Comparison of ENCODE assay signal across 8 mouse cellular contexts in the genomic region with DNA sequence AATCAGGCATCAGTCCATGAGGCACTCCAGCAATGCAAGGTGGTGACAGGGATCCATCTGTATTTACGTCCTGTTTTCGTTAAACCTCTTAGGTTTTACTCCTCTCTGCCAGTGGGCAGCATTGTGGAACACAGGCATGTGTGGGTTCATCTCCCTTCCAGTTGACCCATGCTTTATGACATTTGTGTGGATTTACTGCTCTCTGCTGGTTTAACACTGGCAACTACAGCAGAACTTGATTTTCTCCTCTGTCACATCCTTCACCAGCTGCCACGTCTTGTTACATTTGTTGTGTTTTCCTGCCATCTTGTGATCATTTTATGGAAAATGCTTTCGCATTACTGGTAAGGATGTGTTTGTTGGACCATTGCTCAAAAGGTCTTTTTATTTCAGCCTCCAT. TPM values are rescaled to one million over a fixed set of nuclear protein-coding genes. Genes with fewer than 3 reads are reported as not detected.
DNase-seq lines count a peak whose midpoint lies in the region; ATAC-seq lines count a peak whose summit lies in the region.

No protein-coding gene starts in this region.

- H3K4me1 ChIP-seq in hindbrain, embryonic 14.5 days (replicated peaks; ENCODE audit: control insufficient read depth, insufficient read depth, low read length) = no peaks in the 10 kb centered on the region
- no peaks in the 10 kb centered on the region for H3K4me1 ChIP-seq in hindbrain, embryonic 12.5 days
- no peaks in the 10 kb centered on the region for H3K4me1 ChIP-seq in hindbrain, embryonic 16.5 days (ENCODE audit: control insufficient read depth, insufficient read depth, low read depth, low read length)

- ATAC-seq in hindbrain, embryonic 14.5 days (ENCODE audit: low FRiP score) = peak; percentile 46; the same call in 1 of the 2 replicates
- ATAC-seq in hindbrain, embryonic 12.5 days (ENCODE audit: low FRiP score) = no peak
- peak; percentile 85 for ATAC-seq in hindbrain, embryonic 16.5 days

- peak; percentile 58 for DNase-seq in hindbrain, embryonic 14.5 days (ENCODE audit: low spot score)
- DNase-seq in right cerebral cortex, postnatal 14 days = peak; percentile 4
- no peak for DNase-seq in right cerebral cortex, postnatal 36 days (ENCODE audit: low spot score in 2 of 2)
- DNase-seq in adrenal gland, adult 8-10 months = no peak
- DNase-seq in ovary, postnatal 36 days (ENCODE audit: low spot score) = no peak
- DNase-seq in cerebellum, adult 8-10 months = no peak

- no peaks in the 10 kb centered on the region for H3K9me3 ChIP-seq in hindbrain, embryonic 14.5 days (ENCODE audit: control insufficient read depth, low read length)
- no peaks in the 10 kb centered on the region for H3K9me3 ChIP-seq in hindbrain, embryonic 12.5 days (replicated peaks)
- H3K9me3 ChIP-seq in hindbrain, embryonic 16.5 days (ENCODE audit: control insufficient read depth, low read length) = no peaks in the 10 kb centered on the region

- no peak overlapping the region for H3K4me2 ChIP-seq in hindbrain, embryonic 14.5 days (replicated peaks)
- H3K4me2 ChIP-seq in hindbrain, embryonic 12.5 days (replicated peaks) = no peak overlapping the region
- H3K4me2 ChIP-seq in hindbrain, embryonic 16.5 days (ENCODE audit: low read length) = no peak overlapping the region

- no peak overlapping the region for H3K9ac ChIP-seq in hindbrain, embryonic 14.5 days
- H3K9ac ChIP-seq in hindbrain, embryonic 12.5 days = no peak overlapping the region
- H3K9ac ChIP-seq in hindbrain, embryonic 16.5 days (ENCODE audit: low read depth, low read length) = no peak overlapping the region

- H3K4me3 ChIP-seq in hindbrain, embryonic 14.5 days (replicated peaks; ENCODE audit: low read length) = no peak overlapping the region
- H3K4me3 ChIP-seq in hindbrain, embryonic 12.5 days = no peak overlapping the region
- no peak overlapping the region for H3K4me3 ChIP-seq in hindbrain, embryonic 16.5 days (ENCODE audit: low read length)

- no peaks in the 10 kb centered on the region for H3K36me3 ChIP-seq in hindbrain, embryonic 14.5 days (replicated peaks; ENCODE audit: control insufficient read depth, insufficient read depth)
- no peaks in the 10 kb centered on the region for H3K36me3 ChIP-seq in hindbrain, embryonic 12.5 days
- no peaks in the 10 kb centered on the region for H3K36me3 ChIP-seq in hindbrain, embryonic 16.5 days (ENCODE audit: control insufficient read depth, insufficient read depth, low read length)

- 83% methylated on average over 4 of the region's 4 CpGs for WGBS in hindbrain, embryonic 14.5 days
- 80% methylated on average over 4 of the region's 4 CpGs for WGBS in hindbrain, embryonic 12.5 days
- WGBS in hindbrain, embryonic 16.5 days = 68% methylated on average over 4 of the region's 4 CpGs

- H3K27ac ChIP-seq in hindbrain, embryonic 14.5 days = no peak overlapping the region
- H3K27ac ChIP-seq in hindbrain, embryonic 12.5 days = no peak overlapping the region
- H3K27ac ChIP-seq in hindbrain, embryonic 16.5 days (ENCODE audit: low read depth, low read length) = no peak overlapping the region

- H3K27me3 ChIP-seq in hindbrain, embryonic 14.5 days (ENCODE audit: control insufficient read depth, insufficient read depth, low read length) = 0 out of 2 replicates have a peak, but pooled peaks cover 4% of the 10 kb centered on the region
- peaks cover 7% of the 10 kb centered on the region; the same call in 1 of the 2 replicates for H3K27me3 ChIP-seq in hindbrain, embryonic 12.5 days
- H3K27me3 ChIP-seq in hindbrain, embryonic 16.5 days (replicated peaks; ENCODE audit: control insufficient read depth, insufficient read depth, low read length) = no peaks in the 10 kb centered on the region

RNA-seq across cellular contexts. Expression of a gene that starts 20.6 kb away (rescaled TPM):
- polyA plus RNA-seq in hindbrain, embryonic 14.5 days (2014; fragmentation: Nextera tagmentation; extraction: Ambion mirVana) = 40.6 and 44.8 TPM in 2 replicates
- 45.1 and 52.2 TPM in 2 replicates for polyA plus RNA-seq in hindbrain, embryonic 12.5 days (2016; fragmentation: Nextera tagmentation; extraction: Ambion mirVana)
- polyA plus RNA-seq in hindbrain, embryonic 16.5 days (2015; fragmentation: Nextera tagmentation; extraction: Ambion mirVana) = 35.0 and 37.1 TPM in 2 replicates
- 10 to 100 TPM; 15.6 to 20.4 (median 19.7) TPM for total RNA-seq in adrenal gland, adult 8-10 months (2022)

Comparison
In these comparisons a context has a peak if more than half of its experiments do, and no peak if none do; other contexts are left out.
1. DNase-seq: peak in hindbrain, embryonic 14.5 days (single experiment) and right cerebral cortex, postnatal 14 days (single experiment); none in right cerebral cortex, postnatal 36 days (0 of 2), adrenal gland, adult 8-10 months (single experiment), ovary, postnatal 36 days (single experiment) and cerebellum, adult 8-10 months (single experiment).